Mouse (Mus musculus) retina, embryonic 14.5 days (tissue): ENCODE measurements around the gene 1700003E16Rik.

Experiments
- DNase-seq: peaks from one replicate; pipeline ENCODE4 v3.0.0-alpha.2; 2015; ENCODE audit warnings: low spot score

1700003E16Rik gene

GRCm38 (mm10) chr6:83206321-83206720 lies 50.1 kb downstream of the 1700003E16Rik start:
- DNase-seq, result no peak

- DNase-seq, result no peak
Measured at GRCm38 (mm10) chr6:83207361-83208049, 51.3 kb downstream of the 1700003E16Rik start.

GRCm38 (mm10) chr6:83208050-83208400 lies 51.8 kb downstream of the 1700003E16Rik start:
- no peak for DNase-seq

GRCm38 (mm10) chr6:83210495-83210894 lies 54.3 kb downstream of the 1700003E16Rik start:
- no peak for DNase-seq

- DNase-seq, result peak; percentile 40
Measured at GRCm38 (mm10) chr6:83211526-83211925, 55.3 kb downstream of the 1700003E16Rik start.
